Comparison of ENCODE assay signal across 13 mouse cellular contexts in genomic region chr6:145100923-145101322, GRCm38 (mm10). TPM values are rescaled to one million over a fixed set of nuclear protein-coding genes. Genes with fewer than 3 reads are reported as not detected.
DNase-seq lines count a peak whose midpoint lies in the region; ATAC-seq and TF ChIP-seq lines count a peak whose summit lies in the region.
"Had no signal": no experiment of that assay in that cellular context is flagged by ENCODE, and none has a peak within 500 bp of the region (broad histone marks: within the 10 kb centered on the region; RNA-seq: fewer than 3 reads in every experiment).

No protein-coding gene starts in this region.

- no peak overlapping the region for H3K9ac ChIP-seq in heart, postnatal 0 days (replicated peaks; ENCODE audit: low read depth, low read length)
- H3K9ac ChIP-seq in midbrain, embryonic 15.5 days = no peak overlapping the region
- no peak overlapping the region for H3K9ac ChIP-seq in midbrain, embryonic 14.5 days (replicated peaks; ENCODE audit: low read length)
- H3K9ac ChIP-seq: forebrain, postnatal 0 days had no signal

- WGBS in heart, postnatal 0 days = 25% methylated on average over 9 of the region's 9 CpGs
- WGBS in midbrain, embryonic 15.5 days = 78% methylated on average over 9 of the region's 9 CpGs
- WGBS in midbrain, embryonic 14.5 days = 77% methylated on average over 9 of the region's 9 CpGs

- H3K4me2 ChIP-seq in heart, postnatal 0 days (ENCODE audit: low read depth, low read length) = no peak overlapping the region; the same call in 1 of the 2 replicates
- no peak overlapping the region for H3K4me2 ChIP-seq in midbrain, embryonic 15.5 days
- no peak overlapping the region for H3K4me2 ChIP-seq in midbrain, embryonic 14.5 days (ENCODE audit: low read length)
- H3K4me2 ChIP-seq: liver, embryonic 11.5 days had no signal

- no peaks in the 10 kb centered on the region for H3K36me3 ChIP-seq in heart, postnatal 0 days (replicated peaks; ENCODE audit: control insufficient read depth, insufficient read depth, low read length)
- no peaks in the 10 kb centered on the region for H3K36me3 ChIP-seq in midbrain, embryonic 15.5 days (replicated peaks)
- H3K36me3 ChIP-seq in midbrain, embryonic 14.5 days (ENCODE audit: control insufficient read depth, insufficient read depth, low read length) = no peaks in the 10 kb centered on the region

- TF ChIP-seq EP300 in heart, postnatal 0 days (IDR thresholded peaks at IDR 0.05; ENCODE audit: low read depth) = no peak

- H3K9me3 ChIP-seq in heart, postnatal 0 days (replicated peaks; ENCODE audit: control insufficient read depth, low read length) = no peaks in the 10 kb centered on the region
- H3K9me3 ChIP-seq in midbrain, embryonic 15.5 days = no peaks in the 10 kb centered on the region
- H3K9me3 ChIP-seq in midbrain, embryonic 14.5 days (ENCODE audit: control insufficient read depth, low read length) = no peaks in the 10 kb centered on the region

- H3K27ac ChIP-seq in heart, postnatal 0 days (ENCODE audit: low read depth) = peak overlapping the region; percentile 50
- H3K27ac ChIP-seq in midbrain, embryonic 15.5 days = no peak overlapping the region
- no peak overlapping the region for H3K27ac ChIP-seq in midbrain, embryonic 14.5 days (replicated peaks; ENCODE audit: low read depth, low read length)

- peaks cover 15% of the 10 kb centered on the region for H3K4me1 ChIP-seq in heart, postnatal 0 days (ENCODE audit: control insufficient read depth, insufficient read depth)
- H3K4me1 ChIP-seq in midbrain, embryonic 15.5 days = no peaks in the 10 kb centered on the region
- no peaks in the 10 kb centered on the region for H3K4me1 ChIP-seq in midbrain, embryonic 14.5 days (ENCODE audit: control insufficient read depth, insufficient read depth, low read length)

- DNase-seq in heart, postnatal 0 days (ENCODE audit: low spot score) = no peak
- DNase-seq in heart, postnatal 4 days = no peak
- DNase-seq in B cell, adult 2 months = peak; percentile 63 to 65
- DNase-seq in R1 (ENCODE audit: low read depth, low spot score) = peak; percentile 30
- DNase-seq in yolk sac, embryonic 10.5 days (ENCODE audit: low spot score) = no peak
- DNase-seq in midbrain, embryonic 14.5 days = no peak
- DNase-seq: adrenal gland, postnatal 14 days; cerebellum, adult 11 months; forebrain, postnatal 0 days had no signal

- no peak for TF ChIP-seq CTCF in heart, postnatal 0 days (IDR thresholded peaks at IDR 0.05; ENCODE audit: low read depth)

- H3K27me3 ChIP-seq in heart, postnatal 0 days (ENCODE audit: control insufficient read depth, insufficient read depth, low read length) = no peaks in the 10 kb centered on the region
- H3K27me3 ChIP-seq in midbrain, embryonic 15.5 days (replicated peaks) = no peaks in the 10 kb centered on the region
- no peaks in the 10 kb centered on the region for H3K27me3 ChIP-seq in midbrain, embryonic 14.5 days (ENCODE audit: control insufficient read depth, insufficient read depth, low read length)

- H3K4me3 ChIP-seq in heart, postnatal 0 days (ENCODE audit: low read depth, low read length) = no peak overlapping the region
- no peak overlapping the region for H3K4me3 ChIP-seq in midbrain, embryonic 15.5 days
- H3K4me3 ChIP-seq in midbrain, embryonic 14.5 days (replicated peaks; ENCODE audit: low read depth, low read length) = no peak overlapping the region

- peak; percentile 49; the same call in 1 of the 2 replicates for ATAC-seq in heart, postnatal 0 days (ENCODE audit: insufficient read depth, low read depth)
- ATAC-seq in megakaryocyte progenitor cell, adult 5-6 weeks (replicated peaks; ENCODE audit: poor library complexity) = peak; percentile 79
- no peak for ATAC-seq in midbrain, embryonic 15.5 days (replicated peaks)
- ATAC-seq in midbrain, embryonic 14.5 days (ENCODE audit: low FRiP score, low TSS enrichment) = no peak
- ATAC-seq: forebrain, postnatal 0 days; hindbrain, embryonic 16.5 days had no signal

RNA-seq across cellular contexts. Expression of gene Lrmp, which starts 14.5 kb away (rescaled TPM):
- total RNA-seq in heart, postnatal 0 days (2014; rRNA removed; ENCODE audit: low replicate concordance) = 4.2 and 5.7 TPM in 2 replicates
- 0.98 and 1.2 TPM in 2 replicates for polyA plus RNA-seq in heart, postnatal 0 days (2015; fragmentation: Nextera tagmentation; extraction: Ambion mirVana)
- total RNA-seq in heart, postnatal 4 days (2021) = 1 to 10 TPM; 1.2 to 2.0 TPM
- 42.1 and 42.6 TPM in 2 replicates for total RNA-seq in megakaryocyte progenitor cell, adult 5-6 weeks (2015)
- total RNA-seq in megakaryocyte progenitor cell, adult 5-6 weeks (2017) = 93.6 and 125 TPM in 2 replicates
- 0.62 and 0.98 TPM in 2 replicates for polyA plus RNA-seq in midbrain, embryonic 15.5 days (2015; fragmentation: Nextera tagmentation; extraction: Ambion mirVana)
- 1.2 TPM in 1 of 2 replicates, not detected in the other for polyA plus RNA-seq in midbrain, embryonic 14.5 days (2014; fragmentation: Nextera tagmentation; extraction: Ambion mirVana)

RNA-seq across cellular contexts. Expression of gene Bcat1, which starts 24.9 kb away (rescaled TPM):
- total RNA-seq in heart, postnatal 0 days (2014; rRNA removed; ENCODE audit: low replicate concordance) = 2.6 and 4.6 TPM in 2 replicates
- polyA plus RNA-seq in heart, postnatal 0 days (2015; fragmentation: Nextera tagmentation; extraction: Ambion mirVana) = 0.94 and 1.7 TPM in 2 replicates
- total RNA-seq in heart, postnatal 4 days (2021) = 1 to 10 TPM; 2.4 to 2.9 TPM
- 0.27 and 0.29 TPM in 2 replicates for total RNA-seq in megakaryocyte progenitor cell, adult 5-6 weeks (2015)
- 1.1 and 1.5 TPM in 2 replicates for total RNA-seq in megakaryocyte progenitor cell, adult 5-6 weeks (2017)
- polyA plus RNA-seq in midbrain, embryonic 15.5 days (2015; fragmentation: Nextera tagmentation; extraction: Ambion mirVana) = 104 and 107 TPM in 2 replicates
- polyA plus RNA-seq in midbrain, embryonic 14.5 days (2014; fragmentation: Nextera tagmentation; extraction: Ambion mirVana) = 94.4 and 117 TPM in 2 replicates

Comparison
In these comparisons a context has a peak if more than half of its experiments do, and no peak if none do; other contexts are left out.
1. ATAC-seq: peak in heart, postnatal 0 days (single experiment) and megakaryocyte progenitor cell, adult 5-6 weeks (single experiment); none in midbrain, embryonic 15.5 days (single experiment) and midbrain, embryonic 14.5 days (single experiment).
2. DNase-seq: peak in B cell, adult 2 months (2 of 2) and R1 (single experiment); none in heart, postnatal 0 days (single experiment), heart, postnatal 4 days (single experiment), yolk sac, embryonic 10.5 days (single experiment) and midbrain, embryonic 14.5 days (single experiment).